Mouse (Mus musculus) erythroblast, embryonic 14.5 days (primary cell): ENCODE data around the gene Rbm4b.

Experiments
- GATA1 ChIP-seq: IDR thresholded peaks from 2 replicates; pipeline ENCODE4 v1.6.1; 2012; ENCODE audit warnings: low read length, inconsistent platforms, mixed read lengths
- TAL1 ChIP-seq: IDR thresholded peaks from 3 replicates; pipeline ENCODE4 v1.6.1; 2012; ENCODE audit warnings: low read length, inconsistent platforms, mixed read lengths

- TF ChIP-seq GATA1 (no peak), TAL1 (no peak)
Measured at GRCm38 (mm10) chr19:4744026-4744425, 12.3 kb upstream of the Rbm4b start.
